Mouse (Mus musculus) kidney, postnatal 0 days (tissue): ENCODE measurements at regions not wholly inside any gene's neighbourhood (a gene's known extent, or its start where the extent isn't known, plus 50 kb on each side); places are given as distances from the start of the nearest gene placed in this dataset.

Source experiments
- ATAC-seq: fragments of 200-750 bp; cut with Nextera tagmentation; replicated peaks from 2 replicates; pipeline ENCODE4 v1.8.0; 2017; ENCODE audit warnings: low read depth, moderate number of reproducible peaks, moderate TSS enrichment, moderate library complexity; ENCODE audit not compliant: low FRiP score
- DNase-seq: peaks from one replicate; pipeline ENCODE4 v3.0.0-alpha.2; 2016; ENCODE audit warnings: low spot score
- H3K27ac ChIP-seq: fragments of 300-500 bp; sonication (generic); 2 replicates; pipeline ENCODE4 v1.5.1; 2014; ENCODE audit warnings: mild to moderate bottlenecking
- H3K27me3 ChIP-seq: fragments of 300-500 bp; sonication (generic); 2 replicates; pipeline ENCODE4 v1.6.1; 2014; ENCODE audit warnings: low read length, mixed read lengths; ENCODE audit not compliant: insufficient read depth
- H3K36me3 ChIP-seq: fragments of 300-500 bp; sonication (generic); 2 replicates; pipeline ENCODE4 v1.6.1; 2014; ENCODE audit warnings: low read length, mixed read lengths; ENCODE audit not compliant: insufficient read depth
- H3K4me1 ChIP-seq: fragments of 300-500 bp; sonication (generic); replicated peaks from 2 replicates; pipeline ENCODE4 v1.6.1; 2014; ENCODE audit warnings: antibody characterized with exemption, low read length, mixed read lengths; ENCODE audit not compliant: insufficient read depth
- H3K4me2 ChIP-seq: fragments of 300-500 bp; sonication (generic); 2 replicates; pipeline ENCODE4 v1.6.1; 2014; ENCODE audit warnings: mild to moderate bottlenecking, low read length, moderate library complexity, mixed read lengths
- H3K4me3 ChIP-seq: fragments of 300-500 bp; sonication (generic); replicated peaks from 2 replicates; pipeline ENCODE4 v1.5.1; 2014; ENCODE audit warnings: low read depth, low read length
- H3K9ac ChIP-seq: fragments of 300-500 bp; sonication (generic); 2 replicates; pipeline ENCODE4 v1.6.1; 2014; ENCODE audit warnings: low read depth, low read length
- H3K9me3 ChIP-seq: fragments of 300-500 bp; sonication (generic); replicated peaks from 2 replicates; pipeline ENCODE4 v1.6.1; 2016; ENCODE audit warnings: low read length, inconsistent platforms, mixed read lengths
- CTCF ChIP-seq: IDR thresholded peaks from 2 replicates; pipeline ENCODE4 v1.5.1; 2016; ENCODE audit warnings: antibody characterized with exemption, low read depth, mild to moderate bottlenecking, moderate library complexity
- WGBS: fragments of 180-500 bp; shearing (Covaris S2); extraction: QIAGEN DNeasy Blood & Tissue Kit; methylation state at CpG from one replicate; pipeline ENCODE4 v1.1.7; 2014; 5-methylcytosine and 5-hydroxymethylcytosine counted together

DNA sequence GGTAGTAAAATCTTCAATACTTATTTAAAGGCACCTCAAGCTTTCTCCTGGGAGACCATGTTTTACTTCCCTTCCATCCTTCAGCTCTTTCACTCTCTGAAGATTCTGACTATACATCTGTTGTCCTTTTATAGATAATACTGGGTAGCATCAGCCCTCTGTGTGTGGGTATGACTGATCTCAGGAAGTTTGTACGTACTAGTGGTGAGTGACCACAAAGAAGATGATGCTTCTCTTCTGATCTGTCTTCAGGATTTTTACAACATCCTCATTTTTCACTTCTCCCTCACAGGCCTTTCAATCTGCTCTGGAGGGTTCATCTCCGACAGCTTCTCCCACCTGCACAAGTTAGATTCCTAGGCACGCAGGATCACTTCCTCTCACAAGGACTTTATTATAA lies 119.4 kb upstream of the Acvr2a start:
- H3K4me1 ChIP-seq: no peaks in the 10 kb centered on the region
- WGBS: 89% methylated on average over 3 of the region's 3 CpGs
- no peak for TF ChIP-seq CTCF
- no peak for DNase-seq
- no peaks in the 10 kb centered on the region for H3K27me3 ChIP-seq
- no peak overlapping the region for H3K4me3 ChIP-seq
- ATAC-seq: no peak
- no peak overlapping the region for H3K9ac ChIP-seq
- H3K36me3 ChIP-seq: no peaks in the 10 kb centered on the region
- H3K9me3 ChIP-seq: no peaks in the 10 kb centered on the region
- H3K4me2 ChIP-seq: no peak overlapping the region
- H3K27ac ChIP-seq: no peak overlapping the region

DNA sequence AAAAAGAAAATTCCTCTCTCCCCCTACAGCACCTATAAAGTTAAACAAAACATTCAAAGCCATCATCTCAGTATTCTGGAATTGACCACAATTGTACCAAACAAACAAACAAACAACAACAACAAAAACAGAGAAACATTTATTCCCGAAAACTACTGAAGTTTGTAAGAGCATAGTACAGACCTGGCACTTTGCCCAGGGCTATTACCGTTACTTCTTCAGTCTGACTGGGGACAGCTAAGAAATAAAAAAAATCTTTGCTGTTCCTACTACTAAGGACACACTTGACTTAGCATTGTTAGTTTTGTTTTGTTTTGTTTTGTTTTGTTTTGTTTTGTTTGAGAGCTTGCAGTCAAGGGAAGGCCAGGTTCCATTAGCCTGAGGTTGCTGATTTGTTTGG lies 113.0 kb upstream of the Acvr2a start:
- Histone ChIP-seq H3K4me1 (no peaks in the 10 kb centered on the region), H3K27ac (no peak overlapping the region), H3K4me2 (no peak overlapping the region), H3K4me3 (no peak overlapping the region), H3K27me3 (no peaks in the 10 kb centered on the region), H3K9me3 (no peaks in the 10 kb centered on the region), H3K36me3 (no peaks in the 10 kb centered on the region), H3K9ac (no peak overlapping the region)
- no peak for TF ChIP-seq CTCF
- DNase-seq (peak; percentile 63), ATAC-seq (no peak)
- 46% methylated on average over 2 of the region's 2 CpGs for WGBS

DNA sequence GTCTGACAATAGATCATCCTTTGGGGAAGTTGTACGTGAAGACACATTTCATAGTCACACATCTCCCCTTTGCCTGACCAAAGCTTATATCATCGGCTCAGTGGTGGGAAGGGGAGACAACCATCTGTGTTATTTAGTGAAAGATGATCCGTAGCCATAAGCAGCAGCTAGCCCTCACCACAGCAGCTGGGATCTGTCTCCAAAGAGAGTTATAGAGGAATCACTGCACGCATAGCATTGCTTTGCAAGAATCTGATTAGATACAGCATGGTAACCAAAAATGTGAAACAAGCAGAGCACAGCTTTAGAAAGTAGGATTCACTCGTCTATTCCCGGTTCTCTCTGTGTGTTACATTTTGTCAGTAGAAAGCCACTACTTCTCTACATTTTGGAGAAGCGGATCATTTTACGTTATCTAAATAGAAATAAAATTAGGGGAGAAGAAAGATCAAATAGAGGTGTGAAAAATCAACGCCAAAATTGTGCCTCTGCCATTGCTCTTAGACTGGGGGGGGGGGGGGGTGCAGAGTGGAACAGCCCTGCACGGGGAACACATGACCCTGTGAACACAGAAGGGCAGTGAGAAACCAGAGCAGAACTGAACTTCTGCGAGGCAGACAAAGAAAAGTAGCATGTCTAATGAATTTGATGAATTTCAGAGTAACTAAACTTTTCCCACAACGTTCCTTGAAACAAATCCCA lies 108.7 kb upstream of the Acvr2a start:
- Histone ChIP-seq H3K36me3 (no peaks in the 10 kb centered on the region), H3K4me1 (no peaks in the 10 kb centered on the region), H3K27ac (no peak overlapping the region), H3K4me2 (0 out of 2 replicates have a peak overlapping the region, but pooled peaks have one; percentile 16), H3K4me3 (no peak overlapping the region), H3K9me3 (no peaks in the 10 kb centered on the region), H3K9ac (no peak overlapping the region), H3K27me3 (no peaks in the 10 kb centered on the region)
- WGBS: 23% methylated on average over 12 of the region's 12 CpGs
- DNase-seq (peak; percentile 88), ATAC-seq (peak; percentile 72; the same call in 1 of the 2 replicates)
- TF ChIP-seq CTCF: no peak

DNA sequence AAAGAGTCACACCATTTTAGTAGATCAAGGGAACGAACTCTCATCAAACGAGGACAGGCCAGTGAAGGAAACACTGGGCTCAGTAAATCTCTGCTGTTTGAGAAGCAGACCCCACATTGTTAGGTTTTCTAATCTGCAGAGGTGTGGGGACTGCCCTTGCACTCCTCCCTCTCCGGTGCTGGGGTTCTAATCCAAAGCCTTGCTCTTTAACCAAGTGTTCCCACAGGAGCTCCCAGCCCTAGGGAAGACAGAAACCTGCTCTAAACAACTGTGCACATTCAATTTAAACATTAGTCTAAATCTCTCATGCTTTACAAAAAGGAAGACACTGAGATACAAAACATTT lies 108.1 kb upstream of the Acvr2a start:
- H3K36me3 ChIP-seq: no peaks in the 10 kb centered on the region
- no peaks in the 10 kb centered on the region for H3K9me3 ChIP-seq
- no peak overlapping the region for H3K27ac ChIP-seq
- DNase-seq: no peak
- H3K27me3 ChIP-seq: no peaks in the 10 kb centered on the region
- H3K4me1 ChIP-seq: no peaks in the 10 kb centered on the region
- no peak for TF ChIP-seq CTCF
- no peak overlapping the region for H3K9ac ChIP-seq
- H3K4me2 ChIP-seq: 0 out of 2 replicates have a peak overlapping the region, but pooled peaks have one; percentile 16
- WGBS: 34% methylated on average over 3 of the region's 3 CpGs
- ATAC-seq: no peak
- no peak overlapping the region for H3K4me3 ChIP-seq

DNA sequence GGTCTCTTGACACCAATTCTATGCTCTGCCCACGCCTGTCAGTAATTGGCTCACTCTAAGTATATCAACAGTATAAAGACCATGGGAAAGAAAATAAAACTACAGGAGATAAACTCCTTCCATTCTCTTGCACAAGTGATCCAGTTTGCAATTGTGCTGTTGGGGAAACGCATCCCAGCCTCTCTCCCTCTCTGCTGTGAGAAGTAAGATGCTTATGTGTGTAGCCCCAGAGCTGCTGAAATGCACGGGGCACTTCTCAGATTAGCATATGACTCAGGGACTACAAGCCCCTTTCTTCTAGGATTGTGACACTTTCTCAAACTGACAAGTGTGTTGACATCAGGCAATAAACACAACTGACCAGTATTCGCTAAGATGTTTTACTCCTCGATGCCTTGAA lies 107.7 kb upstream of the Acvr2a start:
- no peak overlapping the region for H3K4me2 ChIP-seq
- H3K4me3 ChIP-seq: no peak overlapping the region
- no peak for TF ChIP-seq CTCF
- no peak for ATAC-seq
- H3K27me3 ChIP-seq: no peaks in the 10 kb centered on the region
- no peaks in the 10 kb centered on the region for H3K4me1 ChIP-seq
- no peaks in the 10 kb centered on the region for H3K9me3 ChIP-seq
- H3K36me3 ChIP-seq: no peaks in the 10 kb centered on the region
- no peak for DNase-seq
- no peak overlapping the region for H3K27ac ChIP-seq
- WGBS: 42% methylated on average over 5 of the region's 5 CpGs
- no peak overlapping the region for H3K9ac ChIP-seq

DNA sequence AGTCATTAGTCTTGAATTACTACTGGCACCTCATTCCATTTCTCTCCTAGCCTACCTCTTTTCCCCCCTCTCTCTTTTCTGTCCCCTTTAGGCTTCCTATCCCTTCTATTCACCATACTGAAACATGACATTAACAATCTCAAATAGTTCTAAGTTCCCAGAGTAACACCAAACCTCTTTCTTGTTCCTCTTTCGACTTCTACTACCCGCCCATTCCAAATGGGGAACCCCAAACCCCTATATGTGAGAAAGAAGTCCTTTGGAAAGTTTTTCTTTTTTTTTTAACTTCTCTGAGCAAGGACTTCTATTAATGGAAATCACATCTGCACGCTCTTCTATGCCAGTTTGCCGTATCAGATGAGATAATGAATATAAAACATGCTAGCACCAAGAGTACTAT lies 97.7 kb upstream of the Acvr2a start:
- Histone ChIP-seq H3K4me1 (no peaks in the 10 kb centered on the region), H3K9ac (no peak overlapping the region), H3K9me3 (no peaks in the 10 kb centered on the region), H3K4me3 (no peak overlapping the region), H3K27me3 (no peaks in the 10 kb centered on the region), H3K4me2 (no peak overlapping the region), H3K36me3 (no peaks in the 10 kb centered on the region), H3K27ac (no peak overlapping the region)
- ATAC-seq: no peak
- no peak for DNase-seq
- 95% methylated on average over 4 of the region's 4 CpGs for WGBS
- no peak for TF ChIP-seq CTCF

DNA sequence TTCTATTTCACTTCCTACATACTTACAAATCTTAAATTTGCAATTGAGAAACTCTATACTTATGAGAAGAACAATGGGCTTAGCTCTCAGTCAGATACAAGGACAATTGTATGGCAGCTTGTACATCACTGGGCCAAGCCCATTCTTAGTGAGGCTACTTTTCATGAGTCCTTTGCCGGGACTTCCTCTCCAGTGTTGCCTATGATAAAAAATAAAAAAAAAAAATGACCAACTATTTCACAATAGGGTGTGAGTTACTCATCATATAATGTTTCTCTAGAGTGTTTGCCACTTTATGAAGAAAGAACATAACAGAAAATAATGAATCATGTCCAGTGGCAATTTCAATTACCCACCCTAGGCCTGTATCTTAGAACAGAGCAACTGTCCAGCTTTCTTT lies 96.1 kb upstream of the Acvr2a start:
- Histone ChIP-seq H3K4me1 (no peaks in the 10 kb centered on the region), H3K27ac (no peak overlapping the region), H3K9me3 (no peaks in the 10 kb centered on the region), H3K9ac (no peak overlapping the region), H3K4me3 (no peak overlapping the region), H3K4me2 (no peak overlapping the region), H3K27me3 (no peaks in the 10 kb centered on the region), H3K36me3 (no peaks in the 10 kb centered on the region)
- ATAC-seq (no peak), DNase-seq (no peak)
- no peak for TF ChIP-seq CTCF
- 86% methylated on average over 1 of the region's 1 CpGs for WGBS
